Mouse (Mus musculus): Measurements from ENCODE around the gene Zfyve1. TPM values are rescaled to one million over a fixed set of nuclear protein-coding genes. Genes with fewer than 3 reads are reported as not detected.
A peak's percentile ranks its signal among the peaks of the same experiment; 100 is the strongest.

Zfyve1 gene
- polyA plus RNA-seq, 2 experiments = 5.4 to 7.0 TPM

- TF ChIP-seq CTCF (IDR thresholded peaks at IDR 0.05; ENCODE audit: low read depth) (no peak), EP300 (IDR thresholded peaks at IDR 0.05; ENCODE audit: low read depth) (no peak)
- no peak overlapping the region for H3K4me3 ChIP-seq (ENCODE audit: insufficient read depth in 1 of 2, low read depth in 2 of 2, low read length in 2 of 2)
- no peaks in the 10 kb centered on the region for H3K9me3 ChIP-seq (ENCODE audit: control insufficient read depth, low read length)
- DNase-seq (ENCODE audit: low read depth in 3 of 3, low spot score in 3 of 3) (no peak), ATAC-seq (ENCODE audit: insufficient read depth) (no peak)
- WGBS (ENCODE audit: insufficient replicate concordance) = 67% methylated on average over 5 of the region's 5 CpGs
- no peaks in the 10 kb centered on the region for H3K36me3 ChIP-seq (replicated peaks; ENCODE audit: control insufficient read depth, insufficient read depth, low read depth)
- H3K27ac ChIP-seq = no peak overlapping the region
- peaks cover 0 to 6% of the 10 kb centered on the region in 2 experiments; a peak in 2 of 4 replicates for H3K4me1 ChIP-seq (replicated peaks; ENCODE audit: control insufficient read depth in 2 of 2, insufficient read depth in 2 of 2, low read length in 1 of 2)
- H3K27me3 ChIP-seq (ENCODE audit: control insufficient read depth, insufficient read depth, low read length) = no peaks in the 10 kb centered on the region
- H3K4me2 ChIP-seq (ENCODE audit: low read depth) = no peak overlapping the region
- no peak overlapping the region for H3K9ac ChIP-seq (replicated peaks)
These were observed 97.8 kb downstream of the Zfyve1 start for GRCm38 (mm10) chr12:83499256-83499655.

GRCm38 (mm10) chr12:83497959-83498358 lies 99.1 kb downstream of the Zfyve1 start:
- 58% methylated on average over 3 of the region's 3 CpGs for WGBS (ENCODE audit: insufficient replicate concordance)
- ATAC-seq (ENCODE audit: insufficient read depth) = no peak

GRCm38 (mm10) chr12:83496736-83497135 lies 100.3 kb downstream of the Zfyve1 start:
- no peaks in the 10 kb centered on the region for H3K36me3 ChIP-seq (replicated peaks; ENCODE audit: control insufficient read depth, insufficient read depth, low read depth)
- DNase-seq (ENCODE audit: low read depth in 3 of 3, low spot score in 3 of 3) (no peak), ATAC-seq (ENCODE audit: insufficient read depth) (no peak)
- no peaks in the 10 kb centered on the region for H3K9me3 ChIP-seq (ENCODE audit: control insufficient read depth, low read length)
- peaks cover 0 to 4% of the 10 kb centered on the region in 2 experiments; a peak in 2 of 4 replicates for H3K4me1 ChIP-seq (replicated peaks; ENCODE audit: control insufficient read depth in 2 of 2, insufficient read depth in 2 of 2, low read length in 1 of 2)
- no peak overlapping the region for H3K9ac ChIP-seq (replicated peaks)
- H3K27ac ChIP-seq = no peak overlapping the region
- TF ChIP-seq EP300 (IDR thresholded peaks at IDR 0.05; ENCODE audit: low read depth) (no peak), CTCF (IDR thresholded peaks at IDR 0.05; ENCODE audit: low read depth) (no peak)
- no peak overlapping the region for H3K4me3 ChIP-seq (ENCODE audit: insufficient read depth in 1 of 2, low read depth in 2 of 2, low read length in 2 of 2)
- no peak overlapping the region for H3K4me2 ChIP-seq (ENCODE audit: low read depth)
- WGBS (ENCODE audit: insufficient replicate concordance) = 57% methylated on average over 6 of the region's 6 CpGs
- no peaks in the 10 kb centered on the region for H3K27me3 ChIP-seq (ENCODE audit: control insufficient read depth, insufficient read depth, low read length)

More at GRCm38 (mm10) chr12:83497959-83498358, 99.1 kb downstream of the Zfyve1 start:
- no peak overlapping the region for H3K4me2 ChIP-seq (ENCODE audit: low read depth)
- H3K9ac ChIP-seq (replicated peaks) = no peak overlapping the region
- no peak for DNase-seq (ENCODE audit: low read depth in 3 of 3, low spot score in 3 of 3)
- no peak overlapping the region for H3K4me3 ChIP-seq (ENCODE audit: insufficient read depth in 1 of 2, low read depth in 2 of 2, low read length in 2 of 2)
- no peak for TF ChIP-seq EP300 (IDR thresholded peaks at IDR 0.05; ENCODE audit: low read depth)
- 0 out of 2 replicates have a peak, but pooled peaks have one; percentile 28 for TF ChIP-seq CTCF (IDR thresholded peaks at IDR 0.05; ENCODE audit: low read depth)
- no peaks in the 10 kb centered on the region for H3K27me3 ChIP-seq (ENCODE audit: control insufficient read depth, insufficient read depth, low read length)
- no peak overlapping the region for H3K27ac ChIP-seq
- peaks cover 0 to 6% of the 10 kb centered on the region in 2 experiments; a peak in 2 of 4 replicates for H3K4me1 ChIP-seq (replicated peaks; ENCODE audit: control insufficient read depth in 2 of 2, insufficient read depth in 2 of 2, low read length in 1 of 2)
- no peaks in the 10 kb centered on the region for H3K36me3 ChIP-seq (replicated peaks; ENCODE audit: control insufficient read depth, insufficient read depth, low read depth)
- H3K9me3 ChIP-seq (ENCODE audit: control insufficient read depth, low read length) = no peaks in the 10 kb centered on the region

Other genes starting within 250 kb of the Zfyve1 start
- gene Dpf3, start 109.5 kb downstream of the Zfyve1 start, polyA plus RNA-seq (2012; rRNA removed) = 2.2 and 3.7 TPM in 2 replicates
- 4.1 and 4.8 TPM in 2 replicates for gene Dpf3, start 109.5 kb downstream of the Zfyve1 start, polyA plus RNA-seq (2014; fragmentation: Nextera tagmentation; extraction: Ambion mirVana)
- gene Dcaf4, start 76.8 kb downstream of the Zfyve1 start, polyA plus RNA-seq (2012; rRNA removed) = 9.4 and 9.5 TPM in 2 replicates
- gene Dcaf4, start 76.8 kb downstream of the Zfyve1 start, polyA plus RNA-seq (2014; fragmentation: Nextera tagmentation; extraction: Ambion mirVana) = 9.8 and 12.6 TPM in 2 replicates
- gene Rbm25, start 34.0 kb upstream of the Zfyve1 start, polyA plus RNA-seq (2012; rRNA removed) = 26.4 and 41.9 TPM in 2 replicates
- 74.4 and 80.7 TPM in 2 replicates for gene Rbm25, start 34.0 kb upstream of the Zfyve1 start, polyA plus RNA-seq (2014; fragmentation: Nextera tagmentation; extraction: Ambion mirVana)
- gene Psen1, start 90.9 kb upstream of the Zfyve1 start, polyA plus RNA-seq (2012; rRNA removed) = 6.3 and 6.8 TPM in 2 replicates
- 21.0 and 21.1 TPM in 2 replicates for gene Psen1, start 90.9 kb upstream of the Zfyve1 start, polyA plus RNA-seq (2014; fragmentation: Nextera tagmentation; extraction: Ambion mirVana)
- 1.2 and 1.7 TPM in 2 replicates for gene Papln, start 166.4 kb upstream of the Zfyve1 start, polyA plus RNA-seq (2012; rRNA removed)
- 0.27 and 0.81 TPM in 2 replicates for gene Papln, start 166.4 kb upstream of the Zfyve1 start, polyA plus RNA-seq (2014; fragmentation: Nextera tagmentation; extraction: Ambion mirVana)